Mouse (Mus musculus): Measurements from ENCODE around the gene Qser1. TPM values are rescaled to one million over a fixed set of nuclear protein-coding genes. Genes with fewer than 3 reads are reported as not detected.
"Not testable (repeated sequence)": the region's sequence is repeated elsewhere in the genome, so short reads cannot be mapped to it uniquely, and the experiment has no call there.

Gene Qser1
- 1.6 and 1.7 TPM in 2 replicates for polyA plus RNA-seq (2012; rRNA removed)

GRCm38 (mm10) chr2:104816371-104816827 lies at the start of gene Qser1:
TSS of gene Qser1 (minus strand) at chr2:104816760.
- WGBS, result 0% methylated on average over 35 of the region's 50 CpGs
- no peaks in the 10 kb centered on the region; the same call in 1 of the 2 replicates for H3K4me1 ChIP-seq (ENCODE audit: control insufficient read depth, insufficient read depth, insufficient read length)
- TF ChIP-seq CTCF (IDR thresholded peaks at IDR 0.05; ENCODE audit: extremely low read depth, insufficient read depth, insufficient read length, insufficient replicate concordance), result no peak
- TF ChIP-seq POLR2A (IDR thresholded peaks at IDR 0.05; ENCODE audit: low read depth, low read length), result no peak

GRCm38 (mm10) chr2:104864176-104864860 lies 47.8 kb upstream of the Qser1 start:
- no peaks in the 10 kb centered on the region for H3K4me1 ChIP-seq (ENCODE audit: control insufficient read depth, insufficient read depth, insufficient read length)
- 83% methylated on average over 4 of the region's 4 CpGs for WGBS
- no peak overlapping the region for H3K4me3 ChIP-seq (ENCODE audit: extremely low read depth, insufficient read depth, insufficient read length)
- no peak for DNase-seq (ENCODE audit: low read depth in 1 of 2, low spot score in 2 of 2)
- H3K27ac ChIP-seq (ENCODE audit: insufficient read depth, low read length), result no peak overlapping the region
- no peaks in the 10 kb centered on the region for H3K27me3 ChIP-seq (ENCODE audit: control insufficient read depth, insufficient read depth, low read length)
- no peaks in the 10 kb centered on the region for H3K36me3 ChIP-seq (ENCODE audit: control insufficient read depth, insufficient read depth, low read length)
- TF ChIP-seq POLR2A (IDR thresholded peaks at IDR 0.05; ENCODE audit: low read depth, low read length), result no peak
- TF ChIP-seq CTCF (IDR thresholded peaks at IDR 0.05; ENCODE audit: extremely low read depth, insufficient read depth, insufficient read length, insufficient replicate concordance), result no peak

More at GRCm38 (mm10) chr2:104816371-104816827, at the start of gene Qser1:
- H3K4me3 ChIP-seq (ENCODE audit: extremely low read depth, insufficient read depth, insufficient read length), result peak within 1 kb of the TSS; percentile 72
- DNase-seq (ENCODE audit: low read depth in 1 of 2, low spot score in 2 of 2), result no peak
- H3K36me3 ChIP-seq (ENCODE audit: control insufficient read depth, insufficient read depth, low read length), result no peaks in the 10 kb centered on the region
- no peaks in the 10 kb centered on the region for H3K27me3 ChIP-seq (ENCODE audit: control insufficient read depth, insufficient read depth, low read length)
- H3K27ac ChIP-seq (ENCODE audit: insufficient read depth, low read length), result peak within 1 kb of the TSS; percentile 63

GRCm38 (mm10) chr2:104860426-104860825 lies 43.9 kb upstream of the Qser1 start:
- Histone ChIP-seq H3K4me3 (ENCODE audit: extremely low read depth, insufficient read depth, insufficient read length) (no peak overlapping the region), H3K27me3 (ENCODE audit: control insufficient read depth, insufficient read depth, low read length) (no peaks in the 10 kb centered on the region), H3K4me1 (ENCODE audit: control insufficient read depth, insufficient read depth, insufficient read length) (no peaks in the 10 kb centered on the region), H3K27ac (ENCODE audit: insufficient read depth, low read length) (no peak overlapping the region), H3K36me3 (ENCODE audit: control insufficient read depth, insufficient read depth, low read length) (no peaks in the 10 kb centered on the region)
- TF ChIP-seq POLR2A (IDR thresholded peaks at IDR 0.05; ENCODE audit: low read depth, low read length) (no peak), CTCF (IDR thresholded peaks at IDR 0.05; ENCODE audit: extremely low read depth, insufficient read depth, insufficient read length, insufficient replicate concordance) (no peak)
- no peak for DNase-seq (ENCODE audit: low read depth in 1 of 2, low spot score in 2 of 2)
- WGBS, result 90% methylated on average over 10 of the region's 10 CpGs

GRCm38 (mm10) chr2:104859060-104859459 lies 42.5 kb upstream of the Qser1 start:
- no peaks in the 10 kb centered on the region for H3K36me3 ChIP-seq (ENCODE audit: control insufficient read depth, insufficient read depth, low read length)
- DNase-seq (ENCODE audit: low read depth in 1 of 2, low spot score in 2 of 2), result no peak
- TF ChIP-seq CTCF (IDR thresholded peaks at IDR 0.05; ENCODE audit: extremely low read depth, insufficient read depth, insufficient read length, insufficient replicate concordance), result no peak
- TF ChIP-seq POLR2A (IDR thresholded peaks at IDR 0.05; ENCODE audit: low read depth, low read length), result no peak
- H3K27me3 ChIP-seq (ENCODE audit: control insufficient read depth, insufficient read depth, low read length), result no peaks in the 10 kb centered on the region
- no peak overlapping the region for H3K4me3 ChIP-seq (ENCODE audit: extremely low read depth, insufficient read depth, insufficient read length)
- no peak overlapping the region for H3K27ac ChIP-seq (ENCODE audit: insufficient read depth, low read length)
- no peaks in the 10 kb centered on the region for H3K4me1 ChIP-seq (ENCODE audit: control insufficient read depth, insufficient read depth, insufficient read length)
- whole genome bisulfite sequencing, result 70% methylated on average over 5 of the region's 5 CpGs

GRCm38 (mm10) chr2:104858083-104858482 lies 41.5 kb upstream of the Qser1 start:
- not testable (repeated sequence) for H3K36me3 ChIP-seq (ENCODE audit: control insufficient read depth, insufficient read depth, low read length); H3K27ac ChIP-seq (ENCODE audit: insufficient read depth, low read length); H3K4me3 ChIP-seq (ENCODE audit: extremely low read depth, insufficient read depth, insufficient read length); H3K27me3 ChIP-seq (ENCODE audit: control insufficient read depth, insufficient read depth, low read length); DNase-seq (ENCODE audit: low read depth in 1 of 2, low spot score in 2 of 2); H3K4me1 ChIP-seq (ENCODE audit: control insufficient read depth, insufficient read depth, insufficient read length)
- WGBS, result 85% methylated on average over 3 of the region's 3 CpGs

GRCm38 (mm10) chr2:104856218-104856617 lies 39.7 kb upstream of the Qser1 start:
- H3K27ac ChIP-seq (ENCODE audit: insufficient read depth, low read length), result no peak overlapping the region
- WGBS, result 69% methylated on average over 1 of the region's 1 CpGs

GRCm38 (mm10) chr2:104855732-104856131 lies 39.2 kb upstream of the Qser1 start:
- no peak for TF ChIP-seq POLR2A (IDR thresholded peaks at IDR 0.05; ENCODE audit: low read depth, low read length)
- no peak for TF ChIP-seq CTCF (IDR thresholded peaks at IDR 0.05; ENCODE audit: extremely low read depth, insufficient read depth, insufficient read length, insufficient replicate concordance)
- no peaks in the 10 kb centered on the region for H3K36me3 ChIP-seq (ENCODE audit: control insufficient read depth, insufficient read depth, low read length)
- WGBS, result 68% methylated on average over 3 of the region's 3 CpGs
- DNase-seq (ENCODE audit: low read depth in 1 of 2, low spot score in 2 of 2), result no peak
- H3K4me3 ChIP-seq (ENCODE audit: extremely low read depth, insufficient read depth, insufficient read length), result no peak overlapping the region
- no peaks in the 10 kb centered on the region for H3K27me3 ChIP-seq (ENCODE audit: control insufficient read depth, insufficient read depth, low read length)
- no peaks in the 10 kb centered on the region for H3K4me1 ChIP-seq (ENCODE audit: control insufficient read depth, insufficient read depth, insufficient read length)
- H3K27ac ChIP-seq (ENCODE audit: insufficient read depth, low read length), result no peak overlapping the region

More at GRCm38 (mm10) chr2:104856218-104856617, 39.7 kb upstream of the Qser1 start:
- no peaks in the 10 kb centered on the region for H3K36me3 ChIP-seq (ENCODE audit: control insufficient read depth, insufficient read depth, low read length)
- no peak for DNase-seq (ENCODE audit: low read depth in 1 of 2, low spot score in 2 of 2)
- H3K4me1 ChIP-seq (ENCODE audit: control insufficient read depth, insufficient read depth, insufficient read length), result no peaks in the 10 kb centered on the region
- TF ChIP-seq POLR2A (IDR thresholded peaks at IDR 0.05; ENCODE audit: low read depth, low read length), result no peak
- TF ChIP-seq CTCF (IDR thresholded peaks at IDR 0.05; ENCODE audit: extremely low read depth, insufficient read depth, insufficient read length, insufficient replicate concordance), result no peak
- no peaks in the 10 kb centered on the region for H3K27me3 ChIP-seq (ENCODE audit: control insufficient read depth, insufficient read depth, low read length)
- H3K4me3 ChIP-seq (ENCODE audit: extremely low read depth, insufficient read depth, insufficient read length), result no peak overlapping the region

Data from spleen, adult 2 months (tissue).